Mouse (Mus musculus) induced T-regulatory cell, adult 2 months (primary cell): ENCODE results near the gene Pik3r6.

ENCODE experiments used
- DNase-seq: peaks from one replicate; pipeline ENCODE4 v3.0.0-alpha.2; 2012; ENCODE audit warnings: low read depth

The Pik3r6 gene

GRCm38 (mm10) chr11:68502902-68503629, at the start of gene Pik3r6:
Gene Pik3r6 (plus strand): TSS chr11:68503019.
- no peak for DNase-seq

GRCm38 (mm10) chr11:68453301-68453700, 49.5 kb upstream of the Pik3r6 start:
- DNase-seq: peak; percentile 90

GRCm38 (mm10) chr11:68458086-68458485, 44.7 kb upstream of the Pik3r6 start:
- DNase-seq: no peak

- no peak for DNase-seq
Measured at GRCm38 (mm10) chr11:68459021-68459420, 43.8 kb upstream of the Pik3r6 start.

- no peak for DNase-seq
Measured at GRCm38 (mm10) chr11:68459486-68459885, 43.3 kb upstream of the Pik3r6 start.

GRCm38 (mm10) chr11:68462716-68463115, 40.1 kb upstream of the Pik3r6 start:
- no peak for DNase-seq

GRCm38 (mm10) chr11:68464260-68464659, 38.6 kb upstream of the Pik3r6 start:
- peak; percentile 49 for DNase-seq

GRCm38 (mm10) chr11:68465090-68465489, 37.7 kb upstream of the Pik3r6 start:
- peak; percentile 51 for DNase-seq

- no peak for DNase-seq
Measured at GRCm38 (mm10) chr11:68467441-68467840, 35.4 kb upstream of the Pik3r6 start.

- no peak for DNase-seq
Measured at GRCm38 (mm10) chr11:68467962-68468612, 34.7 kb upstream of the Pik3r6 start.

GRCm38 (mm10) chr11:68468886-68469285, 33.9 kb upstream of the Pik3r6 start:
- DNase-seq: no peak

- DNase-seq: no peak
Measured at GRCm38 (mm10) chr11:68472162-68472849, 30.5 kb upstream of the Pik3r6 start.

GRCm38 (mm10) chr11:68474600-68474999, 28.2 kb upstream of the Pik3r6 start:
- DNase-seq: no peak

- no peak for DNase-seq
Measured at GRCm38 (mm10) chr11:68475676-68476075, 27.1 kb upstream of the Pik3r6 start.

- DNase-seq: no peak
Measured at GRCm38 (mm10) chr11:68477661-68478060, 25.2 kb upstream of the Pik3r6 start.

GRCm38 (mm10) chr11:68478574-68478981, 24.2 kb upstream of the Pik3r6 start:
- DNase-seq: no peak

GRCm38 (mm10) chr11:68480660-68481059, 22.2 kb upstream of the Pik3r6 start:
- DNase-seq: no peak

- no peak for DNase-seq
Measured at GRCm38 (mm10) chr11:68482001-68482400, 20.8 kb upstream of the Pik3r6 start.

- DNase-seq: peak; percentile 31
Measured at GRCm38 (mm10) chr11:68483213-68483612, 19.6 kb upstream of the Pik3r6 start.

GRCm38 (mm10) chr11:68484431-68484830, 18.4 kb upstream of the Pik3r6 start:
- DNase-seq: no peak

GRCm38 (mm10) chr11:68485206-68485942, 17.4 kb upstream of the Pik3r6 start:
- DNase-seq: peak; percentile 79

- DNase-seq: no peak
Measured at GRCm38 (mm10) chr11:68486093-68486492, 16.7 kb upstream of the Pik3r6 start.
